Mouse (Mus musculus) embryonic stem cell, embryonic (primary cell): ENCODE measurements around the gene Higd1c.
"Not testable (repeated sequence)": the region's sequence is repeated elsewhere in the genome, so short reads cannot be mapped to it uniquely, and the experiment has no call there.

Experiments
- CTCF ChIA-PET, 4 experiments: fragments of 300-600 bp in 2 of 4; fragments of 350-600 bp in 2 of 4; sonication (Branson Sonifier 250); formaldehyde crosslinking; loops; one replicate each; lab custom pipeline; 2022; ENCODE audit warnings: inconsistent platforms in 2 of 4; lab: Charles Lee
- POLR2A ChIA-PET, 4 experiments: fragments of 300-600 bp in 2 of 4; fragments of 350-600 bp in 2 of 4; sonication (Branson Sonifier 250); formaldehyde crosslinking; loops; one replicate each; lab custom pipeline; 2022; ENCODE audit warnings: antibody characterized with exemption in 4 of 4, inconsistent platforms in 1 of 4; lab: Charles Lee

Higd1c gene

DNA sequence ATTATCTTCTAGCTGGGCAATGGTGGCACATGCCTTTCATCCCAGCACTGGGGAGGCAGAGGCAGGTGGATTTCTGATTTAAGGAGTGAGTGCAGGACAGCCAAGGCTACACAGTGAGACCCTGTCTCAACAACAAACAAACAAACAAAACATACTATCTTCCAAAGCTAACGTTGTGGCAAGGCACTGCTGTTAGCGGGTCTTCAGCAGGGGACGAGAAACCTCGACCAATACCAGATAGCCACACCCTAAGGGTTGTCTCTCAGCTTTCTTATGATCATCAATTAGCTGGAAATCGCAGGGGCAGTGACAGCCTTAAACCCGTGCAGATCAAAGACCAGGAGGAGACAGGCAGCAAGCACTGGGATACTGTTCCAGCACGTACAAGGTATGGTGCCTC lies at the start of gene Higd1c:
TSS of gene Higd1c (plus strand) at position 301 of the 400 bp plus-strand sequence.
- ChIA-PET POLR2A (interaction anchor here in 2 of 4 experiments (0.6 to 0.8 kb wide), 2 partner anchors 13 to 1382 kb away, joined by 3 to 4 read pairs; no protein-coding TSS in a partner anchor), CTCF (interaction anchor here in 3 of 4 experiments (1.2 to 1.4 kb wide), 3 partner anchors 10 to 239 kb away, joined by 3 to 6 read pairs (median 6); no protein-coding TSS in a partner anchor)

- POLR2A ChIA-PET: interaction anchor here in 1 of 4 experiments (0.7 kb wide), 1 partner anchor 273 kb away, joined by 3 read pairs; no protein-coding TSS in a partner anchor
- CTCF ChIA-PET: interaction anchor here in 2 of 4 experiments (0.7 to 0.8 kb wide), 2 partner anchors 10 to 24 kb away, joined by 3 to 4 read pairs; no protein-coding TSS in a partner anchor
Measured at GRCm38 (mm10) chr15:100318014-100318671, 46.2 kb upstream of the Higd1c start.

DNA sequence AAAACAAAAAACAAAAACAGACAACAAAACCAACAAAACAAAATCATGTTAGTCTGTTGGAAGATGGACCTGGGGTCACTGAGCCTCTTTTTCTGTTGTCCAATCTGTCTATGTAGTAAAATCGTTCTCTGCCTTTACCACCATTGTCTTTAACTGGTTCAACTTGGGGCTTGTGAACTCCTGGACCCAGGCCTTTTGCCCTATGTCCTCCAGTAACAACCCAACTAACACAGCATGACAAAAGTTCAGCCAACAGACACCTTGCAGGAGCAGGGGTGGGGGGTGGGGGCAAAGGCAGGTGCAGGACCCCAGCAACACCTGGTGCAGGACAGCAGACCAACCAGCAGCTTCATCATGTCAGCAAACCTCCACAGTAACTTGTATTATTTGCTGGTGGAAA lies 44.5 kb upstream of the Higd1c start:
- ChIA-PET POLR2A (interaction anchor here in 3 of 4 experiments (0.5 to 2.7 kb wide), 6 partner anchors 12 to 75 kb away, joined by 3 to 7 read pairs (median 4); partner anchors contain the start of gene Tmprss12 (in 1 of the 3)), CTCF (interaction anchor here in 1 of 4 experiments (0.6 kb wide), 1 partner anchor 166 kb away, joined by 3 read pairs; no protein-coding TSS in a partner anchor)

GRCm38 (mm10) chr15:100320295-100320905 lies 43.9 kb upstream of the Higd1c start:
- ChIA-PET POLR2A (interaction anchor here in 3 of 4 experiments (0.5 to 2.7 kb wide), 12 partner anchors 12 to 596 kb away, joined by 3 to 7 read pairs (median 3); partner anchors contain the start of gene Tmprss12 (in 1 of the 3)), CTCF (interaction anchor here in 2 of 4 experiments (0.6 to 1.7 kb wide), 11 partner anchors 12 to 282 kb away, joined by 3 to 7 read pairs (median 4); partner anchors contain the start of gene Dip2b (in 2 of the 2))

- ChIA-PET CTCF (interaction anchor here in 3 of 4 experiments (0.5 to 1.7 kb wide), 12 partner anchors 13 to 283 kb away, joined by 3 to 7 read pairs (median 4); partner anchors contain the start of gene Dip2b (in 2 of the 3)), POLR2A (interaction anchor here in 3 of 4 experiments (0.6 to 2.7 kb wide), 8 partner anchors 13 to 597 kb away, joined by 3 to 7 read pairs (median 3); no protein-coding TSS in a partner anchor)
Measured at GRCm38 (mm10) chr15:100321134-100321533, 43.2 kb upstream of the Higd1c start.

GRCm38 (mm10) chr15:100324021-100324591 lies 40.2 kb upstream of the Higd1c start:
- POLR2A ChIA-PET: interaction anchor here (0.5 to 1.8 kb wide), 29 partner anchors 9 to 724 kb away, joined by 3 to 8 read pairs (median 4); partner anchors contain the start of genes Atf1 (in 2 of the 4), Tmprss12 (in 2 of the 4) and Cox14 (in 1 of the 4)
- CTCF ChIA-PET: interaction anchor here (0.5 to 2.0 kb wide), 19 partner anchors 9 to 1688 kb away, joined by 3 to 9 read pairs (median 3); partner anchors contain the start of genes Dip2b (in 1 of the 4) and Mettl7a1 (in 1 of the 4)

DNA sequence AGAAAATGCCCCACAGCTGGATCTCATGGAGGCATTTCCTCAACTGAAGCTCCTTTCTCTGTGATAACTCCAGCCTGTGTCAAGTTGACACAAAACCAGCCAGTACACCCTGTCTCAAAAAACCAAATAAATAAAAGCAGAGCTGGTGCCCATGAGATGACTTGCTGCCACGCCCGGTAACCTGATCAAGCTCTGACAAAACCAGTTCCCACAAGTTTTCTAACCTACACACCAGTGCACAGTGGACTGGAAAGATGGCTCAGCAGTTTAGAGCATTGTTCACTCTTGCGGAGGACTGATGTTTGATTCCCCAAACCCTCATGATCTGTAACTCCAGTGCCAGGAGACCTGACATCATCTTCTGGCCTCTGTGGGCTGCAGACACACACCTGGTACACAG lies 39.1 kb upstream of the Higd1c start:
- ChIA-PET CTCF (interaction anchor here in 2 of 4 experiments (1.0 to 1.3 kb wide), 3 partner anchors 44 to 126 kb away, joined by 3 read pairs; no protein-coding TSS in a partner anchor), POLR2A (interaction anchor here (0.6 to 1.6 kb wide), 14 partner anchors 21 to 600 kb away, joined by 3 to 6 read pairs (median 4); partner anchors contain the start of genes Atf1 (in 1 of the 4), Cox14 (in 1 of the 4) and Tmprss12 (in 1 of the 4))

DNA sequence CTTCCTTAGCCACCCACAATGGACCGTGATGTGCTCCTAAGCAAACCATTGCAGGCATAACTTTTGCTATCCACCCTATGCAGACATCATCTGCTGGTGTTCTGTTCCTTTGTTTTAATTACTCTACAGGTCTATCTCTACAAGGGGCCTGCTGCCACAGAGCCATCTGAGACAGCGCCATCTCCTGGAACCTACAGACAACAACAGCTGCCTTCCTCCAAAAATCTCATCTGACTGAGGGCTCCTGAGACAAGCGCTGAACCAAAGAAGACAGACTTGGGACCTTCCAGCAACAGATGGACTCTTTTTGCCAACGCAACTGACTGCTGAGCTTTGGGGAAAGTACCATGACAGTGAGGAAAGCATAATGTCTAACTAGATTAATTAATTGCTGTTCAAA lies 36.3 kb upstream of the Higd1c start:
- POLR2A ChIA-PET: interaction anchor here in 2 of 4 experiments (0.5 to 0.6 kb wide), 3 partner anchors 18 to 69 kb away, joined by 3 read pairs; no protein-coding TSS in a partner anchor
- CTCF ChIA-PET: interaction anchor here in 3 of 4 experiments (0.6 to 1.0 kb wide), 11 partner anchors 16 to 288 kb away, joined by 3 to 28 read pairs (median 4); partner anchors contain the start of gene Dazap2 (in 1 of the 3)

GRCm38 (mm10) chr15:100329336-100329735 lies 35.0 kb upstream of the Higd1c start:
- ChIA-PET POLR2A (interaction anchor here in 1 of 4 experiments (0.6 kb wide), 1 partner anchor 23 kb away, joined by 4 read pairs; no protein-coding TSS in a partner anchor), CTCF (interaction anchor here in 1 of 4 experiments (0.6 kb wide), 1 partner anchor 96 kb away, joined by 3 read pairs; no protein-coding TSS in a partner anchor)

GRCm38 (mm10) chr15:100330739-100331138 lies 33.6 kb upstream of the Higd1c start:
- CTCF ChIA-PET: interaction anchor here in 1 of 4 experiments (0.6 kb wide), 1 partner anchor 37 kb away, joined by 3 read pairs; no protein-coding TSS in a partner anchor
- POLR2A ChIA-PET: interaction anchor here in 1 of 4 experiments (0.5 kb wide), 1 partner anchor 122 kb away, joined by 5 read pairs; no protein-coding TSS in a partner anchor

DNA sequence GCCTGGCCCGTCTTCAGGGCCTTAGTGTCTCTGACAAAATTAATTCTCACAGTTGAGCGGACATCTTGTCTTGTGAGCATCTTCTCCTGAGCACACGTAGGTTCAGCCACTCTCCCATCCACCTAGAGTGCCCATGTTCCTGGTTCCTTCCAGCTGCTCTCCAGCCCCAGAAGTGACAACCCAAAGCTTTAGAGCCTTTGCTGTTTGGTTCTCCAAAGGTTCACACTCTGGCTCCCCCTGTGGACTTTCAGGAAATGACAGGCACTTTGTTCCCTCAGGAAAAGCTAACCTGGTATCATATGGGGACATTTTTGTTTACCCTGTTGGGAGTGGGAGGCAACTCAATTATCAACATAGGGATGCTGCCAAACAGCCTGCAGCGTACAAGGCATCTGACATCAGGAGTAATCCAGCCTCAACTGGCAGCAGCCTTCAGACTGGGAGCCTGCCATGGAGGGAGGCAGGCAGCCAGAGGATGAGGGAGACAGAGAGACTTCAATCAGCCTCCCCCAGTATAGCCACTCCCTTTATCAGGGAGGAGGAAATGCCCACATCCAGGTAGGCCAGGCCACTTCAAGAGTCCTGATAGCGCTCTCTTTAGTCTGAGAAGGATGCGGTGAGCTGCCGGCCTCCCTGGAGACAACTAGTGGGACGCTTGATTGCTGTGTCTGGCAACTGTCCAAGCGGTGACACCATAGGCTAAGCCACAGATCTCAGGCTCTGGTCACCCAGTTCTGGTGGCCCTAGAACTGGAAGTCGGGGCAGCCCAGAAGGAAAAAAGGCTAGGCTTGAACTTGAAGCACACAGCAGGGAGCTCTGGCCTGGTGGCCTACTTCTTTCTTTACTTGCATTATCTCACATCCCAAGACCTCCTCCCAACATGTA lies 32.0 kb upstream of the Higd1c start:
- CTCF ChIA-PET: not testable (repeated sequence)

GRCm38 (mm10) chr15:100334629-100335028 lies 29.7 kb upstream of the Higd1c start, which contains the start of gene Mettl7a3:
Gene Mettl7a3 (plus strand): TSS chr15:100334929.
- ChIA-PET CTCF (interaction anchor here in 3 of 4 experiments (0.6 to 1.6 kb wide), 10 partner anchors 9 to 427 kb away, joined by 3 to 8 read pairs (median 4); partner anchors contain the start of genes Methig1 (in 1 of the 3) and Mettl7a2 (in 1 of the 3)), POLR2A (interaction anchor here (0.6 to 1.5 kb wide), 8 partner anchors 12 to 363 kb away, joined by 3 to 5 read pairs (median 4); no protein-coding TSS in a partner anchor)

More for the DNA sequence above, 32.0 kb upstream of the Higd1c start:
- POLR2A ChIA-PET: not testable (repeated sequence)

DNA sequence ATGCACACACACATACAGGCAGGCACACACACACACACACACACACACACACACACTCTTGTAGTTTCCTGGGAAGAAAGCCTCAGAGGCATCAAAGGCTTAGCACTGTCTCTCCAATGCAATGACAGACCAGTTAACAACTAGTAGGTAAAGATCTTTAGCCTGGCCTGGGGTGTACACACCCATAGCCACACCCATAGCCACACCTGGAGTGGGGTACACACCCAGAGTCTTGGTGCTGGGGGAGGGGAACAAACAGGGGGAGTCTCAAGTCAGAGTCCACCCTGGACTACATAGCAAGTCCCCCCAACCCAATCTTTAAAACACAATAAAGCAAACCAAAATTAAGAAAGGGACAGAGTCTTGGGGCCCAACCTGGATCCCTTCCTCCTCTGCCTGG lies 27.0 kb upstream of the Higd1c start:
- CTCF ChIA-PET: interaction anchor here in 1 of 4 experiments (1.1 kb wide), 1 partner anchor 29 kb away, joined by 7 read pairs; no protein-coding TSS in a partner anchor

DNA sequence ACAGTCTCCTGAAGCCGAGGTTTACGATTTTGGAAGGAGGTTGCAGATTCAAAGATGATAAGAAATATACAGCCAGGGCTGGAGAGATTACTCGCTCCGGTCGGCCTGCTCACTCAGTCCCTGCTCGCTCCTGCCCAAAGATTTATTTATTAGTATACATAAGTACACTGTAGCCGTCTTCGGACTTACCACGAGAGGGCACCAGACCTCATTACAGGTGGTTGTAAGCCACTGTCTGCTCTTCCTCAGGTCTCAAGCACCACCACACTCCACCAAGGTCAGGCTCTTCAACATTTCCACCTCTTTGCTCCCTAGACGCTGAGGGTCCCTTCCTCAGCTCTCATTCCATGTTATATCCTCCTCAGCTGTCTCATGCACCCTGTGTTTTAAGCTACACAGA lies 26.5 kb upstream of the Higd1c start:
- CTCF ChIA-PET: interaction anchor here (0.5 to 1.6 kb wide), 15 partner anchors 10 to 1661 kb away, joined by 3 to 28 read pairs (median 4); partner anchors contain the start of gene Dip2b (in 1 of the 4)
- POLR2A ChIA-PET: interaction anchor here in 3 of 4 experiments (0.5 to 0.6 kb wide), 5 partner anchors 29 to 345 kb away, joined by 3 to 5 read pairs (median 3); partner anchors contain the start of gene Tmprss12 (in 1 of the 3)

More for the DNA sequence above, 27.0 kb upstream of the Higd1c start:
- POLR2A ChIA-PET: not testable (repeated sequence)

GRCm38 (mm10) chr15:100341314-100341980 lies 22.9 kb upstream of the Higd1c start:
- ChIA-PET CTCF (interaction anchor here in 1 of 4 experiments (0.7 to 0.9 kb wide), 2 partner anchors 21 to 23 kb away, joined by 3 to 4 read pairs; no protein-coding TSS in a partner anchor), POLR2A (interaction anchor here in 2 of 4 experiments (0.7 kb wide), 2 partner anchors 18 to 681 kb away, joined by 3 read pairs; no protein-coding TSS in a partner anchor)
